In the genomic region with DNA sequence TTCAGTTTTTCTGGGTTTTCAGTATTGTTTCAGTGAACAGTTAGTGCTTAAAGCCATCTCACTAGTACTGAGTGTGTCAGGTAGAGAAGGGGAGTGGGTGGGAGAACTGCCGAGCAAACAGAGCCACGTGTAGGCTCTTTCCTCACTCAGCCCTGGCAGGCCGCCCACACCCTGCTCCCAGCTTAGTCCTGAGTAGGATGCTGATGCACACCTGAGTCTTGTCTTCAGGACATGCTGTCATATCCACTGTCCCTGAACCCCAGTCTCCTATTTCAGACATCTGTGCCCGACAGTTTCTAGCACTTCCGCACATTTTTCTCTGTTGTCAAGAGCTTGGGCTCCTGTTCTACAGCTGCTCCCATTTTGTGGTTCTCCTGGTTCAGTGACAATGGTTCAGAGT, we compare ENCODE assay signal across 30 mouse cellular contexts. TPM values are rescaled to one million over a fixed set of nuclear protein-coding genes. Genes with fewer than 3 reads are reported as not detected.
DNase-seq lines count a peak whose midpoint lies in the region; ATAC-seq lines count a peak whose summit lies in the region.
"Had no signal": no experiment of that assay in that cellular context is flagged by ENCODE, and none has a peak within 500 bp of the region (broad histone marks: within the 10 kb centered on the region; RNA-seq: fewer than 3 reads in every experiment).

No protein-coding gene starts in this region.

- H3K9me3 ChIP-seq in forebrain, embryonic 12.5 days = no peaks in the 10 kb centered on the region
- H3K9me3 ChIP-seq: embryonic facial prominence, embryonic 12.5 days; forebrain, embryonic 15.5 days; hindbrain, embryonic 12.5 days; intestine, embryonic 15.5 days; limb, embryonic 12.5 days; lung, embryonic 15.5 days; midbrain, embryonic 10.5 days; midbrain, embryonic 15.5 days; neural tube, embryonic 15.5 days had no signal

- peak; percentile 47 for ATAC-seq in frontal cortex, adult (ENCODE audit: low TSS enrichment)
- no peak for ATAC-seq in forebrain, embryonic 12.5 days (ENCODE audit: low FRiP score)
- ATAC-seq: forebrain, embryonic 15.5 days; intestine, embryonic 15.5 days; Patski had no signal

- peaks cover 48% of the 10 kb centered on the region for H3K36me3 ChIP-seq in forebrain, embryonic 12.5 days (replicated peaks)
- H3K36me3 ChIP-seq: intestine, embryonic 15.5 days had no signal

- no peak overlapping the region for H3K9ac ChIP-seq in forebrain, embryonic 12.5 days
- H3K9ac ChIP-seq: embryonic facial prominence, embryonic 12.5 days; forebrain, embryonic 15.5 days; hindbrain, embryonic 12.5 days; intestine, embryonic 15.5 days; limb, embryonic 12.5 days; lung, embryonic 15.5 days; midbrain, embryonic 15.5 days; neural tube, embryonic 15.5 days had no signal

- H3K4me1 ChIP-seq in forebrain, embryonic 12.5 days = no peaks in the 10 kb centered on the region
- H3K4me1 ChIP-seq: embryonic facial prominence, embryonic 12.5 days; forebrain, embryonic 15.5 days; hindbrain, embryonic 12.5 days; intestine, embryonic 15.5 days; lung, embryonic 15.5 days; midbrain, embryonic 15.5 days; neural tube, embryonic 15.5 days had no signal

- intact Hi-C loops in left cerebral cortex, postnatal 4 days (cut with DNase I) = no loop called here

- WGBS in forebrain, embryonic 12.5 days = 87% methylated on average over 5 of the region's 5 CpGs

- H3K27me3 ChIP-seq in forebrain, embryonic 12.5 days = no peaks in the 10 kb centered on the region
- H3K27me3 ChIP-seq: embryonic facial prominence, embryonic 12.5 days; forebrain, embryonic 15.5 days; hindbrain, embryonic 12.5 days; intestine, embryonic 15.5 days; limb, embryonic 12.5 days; lung, embryonic 15.5 days; midbrain, embryonic 15.5 days; neural tube, embryonic 15.5 days; Patski had no signal

- H3K27ac ChIP-seq in forebrain, embryonic 12.5 days = no peak overlapping the region
- H3K27ac ChIP-seq: embryonic facial prominence, embryonic 12.5 days; forebrain, embryonic 15.5 days; hindbrain, embryonic 12.5 days; hindbrain, postnatal 0 days; intestine, embryonic 15.5 days; limb, embryonic 12.5 days; lung, embryonic 15.5 days; midbrain, embryonic 10.5 days; midbrain, embryonic 15.5 days; neural tube, embryonic 15.5 days had no signal

- DNase-seq in frontal cortex, postnatal 25 days (ENCODE audit: low spot score in 2 of 2) = no peak
- peak; percentile 62 for DNase-seq in left cerebral cortex, adult 18-20 months (ENCODE audit: low spot score in 2 of 2)
- DNase-seq in left cerebral cortex, postnatal 4 days = no peak
- peak; percentile 68 to 75 for DNase-seq in right cerebral cortex, adult 2 months (ENCODE audit: low spot score in 2 of 2)
- no peak for DNase-seq in layer of hippocampus, adult 11-12 months (ENCODE audit: low spot score)
- DNase-seq: adrenal gland, postnatal 25 days; cerebellum, adult 18-20 months; embryo, embryonic 11 days; gastrocnemius, postnatal 14 days; heart, postnatal 36 days; kidney, adult 2 months; kidney, postnatal 36 days; retina, postnatal 1 day; thymus, postnatal 25 days had no signal

- H3K4me2 ChIP-seq in forebrain, embryonic 12.5 days = no peak overlapping the region
- H3K4me2 ChIP-seq: embryonic facial prominence, embryonic 12.5 days; forebrain, embryonic 15.5 days; heart, embryonic 11.5 days; hindbrain, embryonic 12.5 days; intestine, embryonic 15.5 days; limb, embryonic 12.5 days; lung, embryonic 15.5 days; midbrain, embryonic 15.5 days; neural tube, embryonic 15.5 days had no signal

- no peak overlapping the region for H3K4me3 ChIP-seq in forebrain, embryonic 12.5 days (replicated peaks)
- H3K4me3 ChIP-seq: embryonic facial prominence, embryonic 12.5 days; forebrain, embryonic 15.5 days; hindbrain, embryonic 12.5 days; intestine, embryonic 15.5 days; limb, embryonic 12.5 days; lung, embryonic 15.5 days; midbrain, embryonic 10.5 days; midbrain, embryonic 15.5 days; neural tube, embryonic 15.5 days had no signal

RNA-seq across cellular contexts. Expression of a gene that starts 11.9 kb away (rescaled TPM):
- total RNA-seq in left cerebral cortex, adult 18-20 months (2021) = 1 to 10 TPM; 4.4 to 8.4 TPM
- under 1 TPM; 0.14 to 0.32 TPM for total RNA-seq in left cerebral cortex, postnatal 4 days (2021)
- 0.63 and 1.3 TPM in 2 replicates for polyA plus RNA-seq in forebrain, embryonic 12.5 days (2016; fragmentation: Nextera tagmentation; extraction: Ambion mirVana)
- total RNA-seq: granulocyte monocyte progenitor cell, adult 5-6 weeks; MEL had no signal

Comparison
In these comparisons a context has a peak if more than half of its experiments do, and no peak if none do; other contexts are left out.
1. DNase-seq: peak in left cerebral cortex, adult 18-20 months (2 of 2) and right cerebral cortex, adult 2 months (2 of 2); none in frontal cortex, postnatal 25 days (0 of 2), left cerebral cortex, postnatal 4 days (single experiment) and layer of hippocampus, adult 11-12 months (single experiment).
2. RNA of a gene that starts 11.9 kb away (total RNA-seq): 4.4 to 8.4 TPM in left cerebral cortex, adult 18-20 months; 0.14 to 0.32 TPM in left cerebral cortex, postnatal 4 days; every median in the first group is over 4 times any median in the second.